Mouse (Mus musculus) v-Abl transformed pro-B cells (cell line): Measurements from ENCODE around the gene Slc16a14.

Source experiments
- in situ Hi-C, 2 experiments: fragments of 400-800 bp; cut with MboI; formaldehyde crosslinking; loops; one replicate each; pipeline ENCODE4 v1.15.1; 2025; ENCODE audit not compliant: unreplicated experiment in 2 of 2

Slc16a14 gene

GRCm38 (mm10) chr1:84871131-84871530 is 63.8 kb downstream of the Slc16a14 start:
- in situ Hi-C loops = no loop called here

GRCm38 (mm10) chr1:84869498-84869897 is 65.4 kb downstream of the Slc16a14 start:
- in situ Hi-C loops = no loop called here

GRCm38 (mm10) chr1:84868841-84869240 is 66.1 kb downstream of the Slc16a14 start:
- in situ Hi-C loops = no loop called here

DNA sequence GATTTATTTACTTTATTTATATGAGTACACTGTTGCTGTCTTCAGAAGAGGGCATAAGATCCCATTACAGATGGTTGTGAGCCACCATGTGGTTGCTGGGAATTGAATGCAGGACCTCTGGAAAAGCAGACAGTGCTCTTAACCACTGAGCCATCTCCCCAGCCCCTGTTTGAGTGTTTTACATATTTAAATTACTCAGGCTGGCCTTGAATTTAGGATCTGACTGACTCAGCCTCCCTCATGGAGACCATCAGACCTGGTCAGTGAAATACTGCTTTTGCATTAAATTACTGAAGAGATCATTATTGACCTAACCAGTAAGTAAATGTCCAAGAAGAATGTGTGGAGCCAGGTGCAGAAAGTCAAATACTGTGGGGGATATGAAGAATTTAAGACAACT is 66.6 kb downstream of the Slc16a14 start:
- in situ Hi-C loops = no loop called here

GRCm38 (mm10) chr1:84866706-84867230 is 68.2 kb downstream of the Slc16a14 start:
- in situ Hi-C loops = no loop called here

- in situ Hi-C loops = no loop called here
Observed at GRCm38 (mm10) chr1:84866231-84866630, 68.7 kb downstream of the Slc16a14 start.

DNA sequence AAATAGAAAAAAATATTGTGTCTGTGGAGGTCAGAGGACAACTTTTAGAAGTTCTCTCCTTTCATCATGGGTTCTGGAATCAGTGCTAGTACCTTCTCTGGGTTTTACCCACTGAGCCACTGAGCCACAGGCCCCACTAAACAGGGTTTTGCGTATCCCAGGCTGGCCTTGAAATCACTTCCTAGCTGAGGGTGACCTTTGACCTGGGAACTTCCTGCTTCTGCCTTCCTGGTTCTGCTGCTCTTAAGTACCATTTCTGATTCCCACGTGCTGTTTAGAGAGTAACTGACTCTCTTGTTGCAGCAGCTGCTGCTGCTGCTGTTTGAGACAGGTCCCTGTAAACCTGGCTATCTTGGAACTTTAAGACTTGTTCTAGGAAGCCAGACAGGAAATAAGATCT is 70.3 kb downstream of the Slc16a14 start:
- in situ Hi-C loops = no loop called here

DNA sequence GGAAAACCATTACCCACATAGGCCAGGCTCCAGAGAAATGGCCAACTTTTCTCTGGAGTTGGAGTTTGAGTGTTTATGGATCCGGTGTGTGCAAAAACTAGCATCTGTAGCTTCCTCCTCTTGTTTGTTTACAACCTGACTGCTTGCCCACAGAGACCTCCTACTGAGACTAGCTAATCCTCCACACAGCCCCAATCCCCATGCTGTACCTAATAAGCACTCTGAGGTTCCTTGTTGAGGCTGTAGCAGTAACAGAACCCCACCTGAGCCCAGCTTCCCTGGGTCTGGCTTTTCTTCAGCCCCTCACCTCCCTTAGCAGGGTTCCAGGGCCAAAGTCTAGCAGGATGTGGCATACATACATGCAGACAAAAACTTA is 73.7 kb downstream of the Slc16a14 start:
- in situ Hi-C loops = no loop called here

- in situ Hi-C loops = no loop called here
Observed at GRCm38 (mm10) chr1:84860360-84861254, 74.3 kb downstream of the Slc16a14 start.

DNA sequence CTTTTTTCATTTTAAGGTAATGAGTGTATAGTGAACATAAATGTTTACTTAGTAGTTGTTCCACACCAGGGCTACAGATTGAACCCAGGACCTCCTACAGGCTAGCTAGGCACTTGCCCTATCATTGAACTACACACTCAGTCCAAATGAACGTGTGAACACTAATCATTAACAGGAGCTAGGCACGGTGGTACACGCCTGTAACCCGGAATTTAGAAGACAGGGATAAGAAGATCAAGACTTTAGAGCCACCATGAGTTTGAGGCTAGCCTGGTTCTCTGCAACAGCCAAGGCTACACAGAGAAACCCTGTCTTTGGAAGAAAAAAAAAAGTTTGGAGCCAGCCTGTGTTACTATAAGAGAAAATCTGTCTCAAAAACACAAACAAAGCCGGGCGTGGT is 75.3 kb downstream of the Slc16a14 start:
- in situ Hi-C loops = no loop called here
